Mouse (Mus musculus): Measurements from ENCODE around the gene Inpp4b. TPM values are rescaled to one million over a fixed set of nuclear protein-coding genes. Genes with fewer than 3 reads are reported as not detected.

Inpp4b gene
- total RNA-seq (2017): 3.5 and 5.7 TPM in 2 replicates

- ATAC-seq (replicated peaks; ENCODE audit: low read depth, poor library complexity, severe bottlenecking): peak; percentile 96
These were observed at the start of gene Inpp4b for GRCm38 (mm10) chr8:81342236-81342998. Inpp4b (plus strand) TSS chr8:81342556.

- ATAC-seq (replicated peaks; ENCODE audit: low read depth, poor library complexity, severe bottlenecking): peak; percentile 65
These were observed 7.1 kb upstream of the Inpp4b start for GRCm38 (mm10) chr8:81335250-81335649.

- no peak for ATAC-seq (replicated peaks; ENCODE audit: low read depth, poor library complexity, severe bottlenecking)
These were observed 1.2 kb upstream of the Inpp4b start for GRCm38 (mm10) chr8:81341191-81341590.

GRCm38 (mm10) chr8:81341591-81342235, 643 bp upstream of the Inpp4b start:
- peak; percentile 29 for ATAC-seq (replicated peaks; ENCODE audit: low read depth, poor library complexity, severe bottlenecking)

GRCm38 (mm10) chr8:81342999-81343302, 595 bp downstream of the Inpp4b start:
- no peak for ATAC-seq (replicated peaks; ENCODE audit: low read depth, poor library complexity, severe bottlenecking)

GRCm38 (mm10) chr8:81345170-81345697, 2.9 kb downstream of the Inpp4b start:
- ATAC-seq (replicated peaks; ENCODE audit: low read depth, poor library complexity, severe bottlenecking): no peak

- ATAC-seq (replicated peaks; ENCODE audit: low read depth, poor library complexity, severe bottlenecking): peak; percentile 76; the same call in 1 of the 2 replicates
These were observed 7.1 kb downstream of the Inpp4b start for GRCm38 (mm10) chr8:81349452-81349851.

GRCm38 (mm10) chr8:81353460-81353859, 11.1 kb downstream of the Inpp4b start:
- 0 out of 2 replicates have a peak, but pooled peaks have one; percentile 22 for ATAC-seq (replicated peaks; ENCODE audit: low read depth, poor library complexity, severe bottlenecking)

- no peak for ATAC-seq (replicated peaks; ENCODE audit: low read depth, poor library complexity, severe bottlenecking)
These were observed 15.8 kb downstream of the Inpp4b start for GRCm38 (mm10) chr8:81358108-81358507.

- no peak for ATAC-seq (replicated peaks; ENCODE audit: low read depth, poor library complexity, severe bottlenecking)
These were observed 18.2 kb downstream of the Inpp4b start for GRCm38 (mm10) chr8:81360518-81360917.

- ATAC-seq (replicated peaks; ENCODE audit: low read depth, poor library complexity, severe bottlenecking): no peak
These were observed 18.8 kb downstream of the Inpp4b start for GRCm38 (mm10) chr8:81361162-81361561.

GRCm38 (mm10) chr8:81370607-81371006, 28.3 kb downstream of the Inpp4b start:
- ATAC-seq (replicated peaks; ENCODE audit: low read depth, poor library complexity, severe bottlenecking): no peak

GRCm38 (mm10) chr8:81371844-81372243, 29.5 kb downstream of the Inpp4b start:
- no peak for ATAC-seq (replicated peaks; ENCODE audit: low read depth, poor library complexity, severe bottlenecking)

GRCm38 (mm10) chr8:81374877-81375475, 32.6 kb downstream of the Inpp4b start:
- peak; percentile 84 for ATAC-seq (replicated peaks; ENCODE audit: low read depth, poor library complexity, severe bottlenecking)

GRCm38 (mm10) chr8:81388953-81389352, 46.6 kb downstream of the Inpp4b start:
- ATAC-seq (replicated peaks; ENCODE audit: low read depth, poor library complexity, severe bottlenecking): no peak

GRCm38 (mm10) chr8:81399071-81399470, 56.7 kb downstream of the Inpp4b start:
- ATAC-seq (replicated peaks; ENCODE audit: low read depth, poor library complexity, severe bottlenecking): no peak

GRCm38 (mm10) chr8:81399501-81399900, 57.1 kb downstream of the Inpp4b start:
- no peak for ATAC-seq (replicated peaks; ENCODE audit: low read depth, poor library complexity, severe bottlenecking)

- no peak for ATAC-seq (replicated peaks; ENCODE audit: low read depth, poor library complexity, severe bottlenecking)
These were observed 70.4 kb downstream of the Inpp4b start for GRCm38 (mm10) chr8:81412707-81413106.

GRCm38 (mm10) chr8:81443957-81444356, 101.6 kb downstream of the Inpp4b start:
- ATAC-seq (replicated peaks; ENCODE audit: low read depth, poor library complexity, severe bottlenecking): no peak

GRCm38 (mm10) chr8:81449798-81450197, 107.4 kb downstream of the Inpp4b start:
- no peak for ATAC-seq (replicated peaks; ENCODE audit: low read depth, poor library complexity, severe bottlenecking)

GRCm38 (mm10) chr8:81452082-81452481, 109.7 kb downstream of the Inpp4b start:
- ATAC-seq (replicated peaks; ENCODE audit: low read depth, poor library complexity, severe bottlenecking): no peak
